Mouse (Mus musculus) heart, postnatal 0 days (tissue): ENCODE measurements around the gene N4bp2.

Experiments
- CTCF ChIP-seq: IDR thresholded peaks from 2 replicates; pipeline ENCODE4 v1.5.1; 2016; ENCODE audit warnings: antibody characterized with exemption, control low read depth, low read depth
- EP300 ChIP-seq: IDR thresholded peaks from 2 replicates; pipeline ENCODE4 v1.6.1; 2016; ENCODE audit warnings: antibody characterized with exemption, low read depth

DNA sequence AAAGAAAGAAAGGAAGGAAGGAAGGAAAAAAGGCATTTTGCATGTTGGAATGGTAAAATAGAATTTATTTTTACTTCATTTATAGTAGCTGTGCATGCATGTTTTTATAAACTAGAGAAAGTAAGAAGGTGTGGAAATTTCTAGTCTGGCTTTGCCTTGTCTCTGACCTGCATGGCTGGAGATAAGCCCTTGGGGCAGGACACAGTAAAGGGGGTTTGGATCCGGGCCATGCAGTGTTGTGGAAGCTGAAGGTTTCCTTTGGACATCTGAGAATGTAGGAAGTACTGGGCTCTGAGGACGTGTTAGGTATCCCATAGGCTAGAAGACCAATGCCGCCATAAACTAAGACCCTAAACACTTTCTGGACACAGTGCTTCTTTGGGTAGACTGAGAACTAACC, 105.1 kb downstream of the N4bp2 start:
- TF ChIP-seq CTCF (no peak), EP300 (no peak)
